Comparison of ENCODE assay signal across 8 mouse cellular contexts in genomic region chr17:24850065-24850772, GRCm38 (mm10). TPM values are rescaled to one million over a fixed set of nuclear protein-coding genes. Genes with fewer than 3 reads are reported as not detected.
A peak's percentile ranks its signal among the peaks of the same experiment; 100 is the strongest.
DNase-seq lines count a peak whose midpoint lies in the region; ATAC-seq and TF ChIP-seq lines count a peak whose summit lies in the region.

TSS of gene Fahd1 (minus strand) at chr17:24850364.

- peak; percentile 16; the same call in 1 of the 2 replicates for TF ChIP-seq EP300 in heart, adult 2 months (IDR thresholded peaks at IDR 0.05; ENCODE audit: insufficient read depth, low read depth, low read length)

- intact Hi-C loops in heart, adult 2 months (cut with DNase I) = loop anchor here (2.0 kb wide), 1 partner anchor 35 kb away; no protein-coding TSS in a partner anchor

- peak within 1 kb of the TSS; percentile 85 for H3K27ac ChIP-seq in embryonic facial prominence, embryonic 14.5 days (replicated peaks; ENCODE audit: low read depth, low read length)
- H3K27ac ChIP-seq in heart, adult 2 months = peak within 1 kb of the TSS; percentile 87
- H3K27ac ChIP-seq in limb, embryonic 13.5 days = peak within 1 kb of the TSS; percentile 85
- peak within 1 kb of the TSS; percentile 95 for H3K27ac ChIP-seq in midbrain, embryonic 16.5 days (ENCODE audit: low read length)

- peak; percentile 73 for TF ChIP-seq POLR2A in heart, adult 2 months (IDR thresholded peaks at IDR 0.05; ENCODE audit: insufficient read depth, low read depth, low read length)

- peaks cover 9% of the 10 kb centered on the region; the same call in 1 of the 2 replicates for H3K27me3 ChIP-seq in embryonic facial prominence, embryonic 14.5 days (replicated peaks; ENCODE audit: control insufficient read depth, insufficient read depth, low read length)
- H3K27me3 ChIP-seq in heart, adult 2 months (ENCODE audit: control insufficient read depth, insufficient read depth, low read length) = no peaks in the 10 kb centered on the region
- H3K27me3 ChIP-seq in limb, embryonic 13.5 days = peaks cover 13% of the 10 kb centered on the region
- H3K27me3 ChIP-seq in midbrain, embryonic 16.5 days (ENCODE audit: control insufficient read depth, insufficient read depth, low read depth, low read length) = no peaks in the 10 kb centered on the region

- WGBS in embryonic facial prominence, embryonic 14.5 days = under 1% methylated on average over 51 of the region's 58 CpGs
- WGBS in heart, adult 2 months = under 1% methylated on average over 58 of the region's 58 CpGs
- under 1% methylated on average over 58 of the region's 58 CpGs for whole genome bisulfite sequencing in limb, embryonic 13.5 days
- WGBS in midbrain, embryonic 16.5 days = under 1% methylated on average over 56 of the region's 58 CpGs

- H3K4me2 ChIP-seq in embryonic facial prominence, embryonic 14.5 days (ENCODE audit: low read depth, low read length) = peak within 1 kb of the TSS; percentile 65
- peak within 1 kb of the TSS; percentile 96 for H3K4me2 ChIP-seq in limb, embryonic 13.5 days (replicated peaks)
- H3K4me2 ChIP-seq in midbrain, embryonic 16.5 days (ENCODE audit: low read length) = peak within 1 kb of the TSS; percentile 95

- peak within 1 kb of the TSS; percentile 76 for H3K9ac ChIP-seq in embryonic facial prominence, embryonic 14.5 days (ENCODE audit: low read depth, low read length)
- peak within 1 kb of the TSS; percentile 74 for H3K9ac ChIP-seq in heart, adult 2 months (ENCODE audit: low read depth, low read length)
- peak within 1 kb of the TSS; percentile 82 for H3K9ac ChIP-seq in limb, embryonic 13.5 days
- H3K9ac ChIP-seq in midbrain, embryonic 16.5 days (ENCODE audit: low read depth, low read length) = peak within 1 kb of the TSS; percentile 82

- DNase-seq in 3T3-L1 (ENCODE audit: low read depth, low spot score) = peak; percentile 100
- DNase-seq in adrenal gland, postnatal 4 days (ENCODE audit: low spot score in 2 of 2) = peak; percentile 75 to 88
- DNase-seq in embryonic facial prominence, embryonic 14.5 days (ENCODE audit: low spot score) = peak; percentile 99
- DNase-seq in heart, adult 2 months = peak; percentile 95 to 97
- peak; percentile 98 to 99 for DNase-seq in kidney, adult 8-10 months
- peak; percentile 96 to 97 for DNase-seq in spleen, postnatal 10 days (ENCODE audit: low spot score in 2 of 2)

- TF ChIP-seq CTCF in heart, adult 2 months (IDR thresholded peaks at IDR 0.05) = peak; percentile 37; the same call in 1 of the 2 replicates

- peak within 1 kb of the TSS; percentile 88 for H3K4me3 ChIP-seq in embryonic facial prominence, embryonic 14.5 days (ENCODE audit: low read depth, low read length)
- H3K4me3 ChIP-seq in heart, adult 2 months = peak within 1 kb of the TSS; percentile 62
- peak within 1 kb of the TSS; percentile 82 for H3K4me3 ChIP-seq in limb, embryonic 13.5 days
- peak within 1 kb of the TSS; percentile 76 for H3K4me3 ChIP-seq in midbrain, embryonic 16.5 days (ENCODE audit: low read depth, low read length)

- ATAC-seq in embryonic facial prominence, embryonic 14.5 days (ENCODE audit: low read depth) = peak; percentile 100
- ATAC-seq in limb, embryonic 13.5 days (ENCODE audit: low FRiP score, low read depth) = peak; percentile 100
- peak; percentile 100 for ATAC-seq in midbrain, embryonic 16.5 days

- H3K4me1 ChIP-seq in embryonic facial prominence, embryonic 14.5 days (ENCODE audit: control insufficient read depth, insufficient read depth, low read length) = peaks cover 13% of the 10 kb centered on the region
- peaks cover 2% of the 10 kb centered on the region for H3K4me1 ChIP-seq in heart, adult 2 months (ENCODE audit: control insufficient read depth, insufficient read depth, low read length)
- H3K4me1 ChIP-seq in limb, embryonic 13.5 days = peaks cover 21% of the 10 kb centered on the region
- H3K4me1 ChIP-seq in midbrain, embryonic 16.5 days (ENCODE audit: control insufficient read depth, insufficient read depth, low read length) = peaks cover 17% of the 10 kb centered on the region

- H3K79me2 ChIP-seq in heart, adult 2 months (replicated peaks; ENCODE audit: control insufficient read depth, insufficient read depth, low read length) = no peaks in the 10 kb centered on the region

- H3K36me3 ChIP-seq in embryonic facial prominence, embryonic 14.5 days (ENCODE audit: control insufficient read depth, insufficient read depth, low read length) = peaks cover 19% of the 10 kb centered on the region
- H3K36me3 ChIP-seq in heart, adult 2 months (ENCODE audit: control insufficient read depth, insufficient read depth, low read length) = no peaks in the 10 kb centered on the region
- H3K36me3 ChIP-seq in limb, embryonic 13.5 days = peaks cover 12% of the 10 kb centered on the region; the same call in 1 of the 2 replicates
- peaks cover 9% of the 10 kb centered on the region; the same call in 1 of the 2 replicates for H3K36me3 ChIP-seq in midbrain, embryonic 16.5 days (ENCODE audit: control insufficient read depth, insufficient read depth, low read length)

- no peaks in the 10 kb centered on the region for H3K9me3 ChIP-seq in embryonic facial prominence, embryonic 14.5 days (ENCODE audit: control insufficient read depth, low read length)
- H3K9me3 ChIP-seq in limb, embryonic 13.5 days = no peaks in the 10 kb centered on the region
- no peaks in the 10 kb centered on the region for H3K9me3 ChIP-seq in midbrain, embryonic 16.5 days (replicated peaks; ENCODE audit: control insufficient read depth, low read length, poor library complexity, severe bottlenecking)

RNA-seq across cellular contexts. Expression of gene Fahd1, which starts in this region (rescaled TPM):
- 10 to 100 TPM; 28.9 to 30.5 TPM for total RNA-seq in adrenal gland, postnatal 4 days (2021)
- polyA plus RNA-seq in embryonic facial prominence, embryonic 14.5 days (2014; fragmentation: Nextera tagmentation; extraction: Ambion mirVana) = 16.2 and 20.0 TPM in 2 replicates
- 10 to 100 TPM; 80.3 to 81.5 TPM for total RNA-seq in heart, adult 2 months (2021)
- polyA plus RNA-seq in heart, adult 2 months (2012; rRNA removed) = 42.7 and 50.8 TPM in 2 replicates
- polyA plus RNA-seq in limb, embryonic 13.5 days (2015; fragmentation: Nextera tagmentation; extraction: Ambion mirVana) = 18.4 and 20.4 TPM in 2 replicates
- 19.6 and 20.2 TPM in 2 replicates for polyA plus RNA-seq in midbrain, embryonic 16.5 days (2015; fragmentation: Nextera tagmentation; extraction: Ambion mirVana)

Comparison
In these comparisons a context has a peak if more than half of its experiments do, and no peak if none do; other contexts are left out.
1. Peak in every context shown above with its lines: DNase-seq, ATAC-seq, H3K4me3 ChIP-seq and H3K27ac ChIP-seq.